ENCODE assay signal across 8 mouse cellular contexts in genomic region chr5:134675956-134676759, GRCm38 (mm10). TPM values are rescaled to one million over a fixed set of nuclear protein-coding genes. Genes with fewer than 3 reads are reported as not detected.
A peak's percentile ranks its signal among the peaks of the same experiment; 100 is the strongest.
DNase-seq lines count a peak whose midpoint lies in the region; ATAC-seq and TF ChIP-seq lines count a peak whose summit lies in the region.

No protein-coding gene starts in this region.

- H3K9ac ChIP-seq in ES-E14 (ENCODE audit: insufficient read depth, low read depth, low read length, poor library complexity, severe bottlenecking) = no peak overlapping the region
- H3K9ac ChIP-seq in hindbrain, embryonic 11.5 days (ENCODE audit: low read depth, low read length) = peak overlapping the region; percentile 60
- peak overlapping the region; percentile 59 for H3K9ac ChIP-seq in lung, embryonic 16.5 days (ENCODE audit: low read length)

- no peaks in the 10 kb centered on the region for H3K9me3 ChIP-seq in ES-E14 (ENCODE audit: control insufficient read depth, insufficient read depth, low read depth, low read length)
- H3K9me3 ChIP-seq in hindbrain, embryonic 11.5 days (ENCODE audit: control insufficient read depth, low read length) = no peaks in the 10 kb centered on the region
- H3K9me3 ChIP-seq in lung, embryonic 16.5 days (ENCODE audit: control insufficient read depth, low read length) = no peaks in the 10 kb centered on the region

- H3K27ac ChIP-seq in ES-E14 (ENCODE audit: insufficient read depth, low read depth, low read length, poor library complexity, severe bottlenecking) = no peak overlapping the region
- H3K27ac ChIP-seq in brown adipose tissue, adult 24 weeks (replicated peaks; ENCODE audit: low read depth, low read length) = peak overlapping the region; percentile 3
- H3K27ac ChIP-seq in hindbrain, embryonic 11.5 days (ENCODE audit: low read depth, low read length) = peak overlapping the region; percentile 83
- peak overlapping the region; percentile 90 for H3K27ac ChIP-seq in lung, embryonic 16.5 days (ENCODE audit: low read length)

- peak overlapping the region; percentile 60 for H3K4me2 ChIP-seq in hindbrain, embryonic 11.5 days (replicated peaks; ENCODE audit: low read depth, low read length)
- peak overlapping the region; percentile 59 for H3K4me2 ChIP-seq in lung, embryonic 16.5 days (ENCODE audit: low read depth, low read length)

- in situ Hi-C loops in ES-E14 (cut with MboI; ENCODE audit: low sequenced_read_pairs in 2 of 2, unreplicated experiment in 2 of 2) = no loop called here

- peak; percentile 43 for DNase-seq in ES-E14 (ENCODE audit: low read depth, low spot score)
- peak; percentile 86 for DNase-seq in hindbrain, embryonic 11.5 days (ENCODE audit: low spot score)
- peak; percentile 50 for DNase-seq in layer of hippocampus, adult 8-10 months (ENCODE audit: low spot score in 2 of 2)
- DNase-seq in thymus, postnatal 14 days = peak; percentile 61

- H3K36me3 ChIP-seq in ES-E14 (ENCODE audit: control insufficient read depth, insufficient read depth, low read length, poor library complexity, severe bottlenecking) = peaks cover 9% of the 10 kb centered on the region; the same call in 1 of the 2 replicates
- no peaks in the 10 kb centered on the region for H3K36me3 ChIP-seq in hindbrain, embryonic 11.5 days (ENCODE audit: control insufficient read depth, insufficient read depth, low read length)
- peaks cover 5% of the 10 kb centered on the region for H3K36me3 ChIP-seq in lung, embryonic 16.5 days (ENCODE audit: control insufficient read depth, insufficient read depth, low read length)

- under 1% methylated on average over 14 of the region's 14 CpGs for WGBS in hindbrain, embryonic 11.5 days
- 3% methylated on average over 14 of the region's 14 CpGs for WGBS in lung, embryonic 16.5 days

- H3K4me1 ChIP-seq in ES-E14 (ENCODE audit: control insufficient read depth in 2 of 2, insufficient read depth in 2 of 2, low read length in 2 of 2, poor library complexity in 1 of 2) = peaks cover 0 to 15% of the 10 kb centered on the region in 2 experiments; a peak in 2 of 4 replicates
- peaks cover 7% of the 10 kb centered on the region for H3K4me1 ChIP-seq in brown adipose tissue, adult 24 weeks (ENCODE audit: control insufficient read depth, insufficient read depth, insufficient read length, low read length)
- H3K4me1 ChIP-seq in hindbrain, embryonic 11.5 days (replicated peaks; ENCODE audit: control insufficient read depth, insufficient read depth, low read length) = peaks cover 18% of the 10 kb centered on the region
- peaks cover 40% of the 10 kb centered on the region for H3K4me1 ChIP-seq in lung, embryonic 16.5 days (replicated peaks; ENCODE audit: control insufficient read depth, insufficient read depth, low read length)

- no peaks in the 10 kb centered on the region for H3K27me3 ChIP-seq in hindbrain, embryonic 11.5 days (ENCODE audit: control insufficient read depth, insufficient read depth, low read length)
- no peaks in the 10 kb centered on the region for H3K27me3 ChIP-seq in lung, embryonic 16.5 days (ENCODE audit: control insufficient read depth, insufficient read depth, low read depth, low read length)

- ATAC-seq in frontal cortex, adult (ENCODE audit: low TSS enrichment) = peak; percentile 50; the same call in 1 of the 2 replicates
- peak; percentile 92 for ATAC-seq in hindbrain, embryonic 11.5 days (ENCODE audit: low FRiP score)
- ATAC-seq in lung, embryonic 16.5 days (ENCODE audit: low read depth) = peak; percentile 88
- peak; percentile 47; the same call in 1 of the 2 replicates for ATAC-seq in neutrophil, adult 5-6 weeks (ENCODE audit: extremely low read depth, insufficient number of reproducible peaks, low FRiP score, poor library complexity, severe bottlenecking)

- peak overlapping the region; percentile 20 to 33; a peak in 2 of 4 replicates for H3K4me3 ChIP-seq in ES-E14 (ENCODE audit: insufficient read depth in 1 of 2, low read depth in 1 of 2, low read length in 2 of 2, poor library complexity in 1 of 2, severe bottlenecking in 1 of 2)
- peak overlapping the region; percentile 49 for H3K4me3 ChIP-seq in brown adipose tissue, adult 24 weeks (ENCODE audit: insufficient read depth, low read depth, low read length)
- peak overlapping the region; percentile 29 for H3K4me3 ChIP-seq in hindbrain, embryonic 11.5 days (ENCODE audit: low read depth, low read length)
- peak overlapping the region; percentile 37 for H3K4me3 ChIP-seq in lung, embryonic 16.5 days (ENCODE audit: low read length)

TF ChIP-seq in ES-E14, 5 proteins besides CTCF, POLR2A, EP300 and RAD21:
- TF ChIP-seq HCFC1 (IDR thresholded peaks at IDR 0.05; ENCODE audit: borderline replicate concordance, insufficient read depth, low read length) = no peak
- TF ChIP-seq ZC3H11A (IDR thresholded peaks at IDR 0.05; ENCODE audit: borderline replicate concordance, low read depth, low read length) = no peak
- TF ChIP-seq MAFK (IDR thresholded peaks at IDR 0.05; ENCODE audit: insufficient read depth, low read depth, low read length) = no peak
- no peak for TF ChIP-seq CHD2 (IDR thresholded peaks at IDR 0.05; ENCODE audit: low read depth, low read length)
- TF ChIP-seq ZNF384 (IDR thresholded peaks at IDR 0.05; ENCODE audit: low read depth, low read length) = no peak

RNA-seq across cellular contexts. Expression of gene Limk1, which starts 12.2 kb away (rescaled TPM):
- total RNA-seq in ES-E14 (2012; rRNA removed) = 14.0 and 15.9 TPM in 2 replicates
- 4.1 and 7.5 TPM in 2 replicates for polyA plus RNA-seq in brown adipose tissue, adult 24 weeks (2012; ENCODE audit: insufficient read depth, insufficient read length, missing spikeins)
- polyA plus RNA-seq in hindbrain, embryonic 11.5 days (2014; fragmentation: Nextera tagmentation; extraction: Ambion mirVana) = 12.4 and 14.7 TPM in 2 replicates
- 10 to 100 TPM; 43.7 to 45.3 (median 44.5) TPM for total RNA-seq in layer of hippocampus, adult 8-10 months (2022)
- polyA plus RNA-seq in lung, embryonic 16.5 days (2015; fragmentation: Nextera tagmentation; extraction: Ambion mirVana) = 8.3 and 9.1 TPM in 2 replicates
- 5.4 and 6.3 TPM in 2 replicates for total RNA-seq in neutrophil, adult 5-6 weeks (2017)

RNA-seq across cellular contexts. Expression of gene Eif4h, which starts 36.9 kb away (rescaled TPM):
- 263 and 322 TPM in 2 replicates for total RNA-seq in ES-E14 (2012; rRNA removed)
- polyA plus RNA-seq in brown adipose tissue, adult 24 weeks (2012; ENCODE audit: insufficient read depth, insufficient read length, missing spikeins) = 116 and 126 TPM in 2 replicates
- 434 and 445 TPM in 2 replicates for polyA plus RNA-seq in hindbrain, embryonic 11.5 days (2014; fragmentation: Nextera tagmentation; extraction: Ambion mirVana)
- total RNA-seq in layer of hippocampus, adult 8-10 months (2022) = 100 to 1,000 TPM; 278 to 306 (median 300) TPM
- polyA plus RNA-seq in lung, embryonic 16.5 days (2015; fragmentation: Nextera tagmentation; extraction: Ambion mirVana) = 493 and 502 TPM in 2 replicates
- 196 and 215 TPM in 2 replicates for total RNA-seq in neutrophil, adult 5-6 weeks (2017)
